Mouse (Mus musculus): ENCODE data around the gene Zfp57. TPM values are rescaled to one million over a fixed set of nuclear protein-coding genes. Genes with fewer than 3 reads are reported as not detected.

The Zfp57 gene
- polyA plus RNA-seq (2011; ENCODE audit: insufficient read depth, insufficient read length, low read depth, missing spikeins) = 223 and 254 TPM in 2 replicates

- no peaks in the 10 kb centered on the region for H3K4me1 ChIP-seq (ENCODE audit: control insufficient read depth, insufficient read depth, low read length)
- H3K36me3 ChIP-seq (ENCODE audit: control insufficient read depth, insufficient read depth, low read length, poor library complexity, severe bottlenecking) = peaks cover 28% of the 10 kb centered on the region
- H3K27ac ChIP-seq (ENCODE audit: insufficient read depth, low read length) = peak within 1 kb of the TSS; percentile 87
- peak within 1 kb of the TSS; percentile 96 for H3K9ac ChIP-seq (ENCODE audit: low read depth, poor library complexity, severe bottlenecking)
- peak within 1 kb of the TSS; percentile 80 for H3K4me3 ChIP-seq (ENCODE audit: low read depth, low read length)
- no peaks in the 10 kb centered on the region for H3K27me3 ChIP-seq (ENCODE audit: control insufficient read depth, insufficient read depth, low read length, poor library complexity, severe bottlenecking)
- no peaks in the 10 kb centered on the region for H3K9me3 ChIP-seq (replicated peaks; ENCODE audit: control insufficient read depth, insufficient read depth, low read length, poor library complexity, severe bottlenecking)
- no peak for TF ChIP-seq POLR2A (IDR thresholded peaks at IDR 0.05; ENCODE audit: insufficient read depth, low read length)
- no peak for TF ChIP-seq EP300 (IDR thresholded peaks at IDR 0.05; ENCODE audit: insufficient read depth, low read depth, low read length)
- no peak for TF ChIP-seq CTCF (IDR thresholded peaks at IDR 0.05; ENCODE audit: low read depth, low read length)
Observed at GRCm38 (mm10) chr17:37000863-37001262, at the start of gene Zfp57. TSS of gene Zfp57 (plus strand) at chr17:37001163.

GRCm38 (mm10) chr17:36952631-36953030 is 48.3 kb upstream of the Zfp57 start:
- Histone ChIP-seq H3K36me3 (ENCODE audit: control insufficient read depth, insufficient read depth, low read length, poor library complexity, severe bottlenecking) (peaks cover 20% of the 10 kb centered on the region), H3K4me3 (ENCODE audit: low read depth, low read length) (no peak overlapping the region), H3K4me1 (ENCODE audit: control insufficient read depth, insufficient read depth, low read length) (no peaks in the 10 kb centered on the region), H3K27me3 (ENCODE audit: control insufficient read depth, insufficient read depth, low read length, poor library complexity, severe bottlenecking) (no peaks in the 10 kb centered on the region), H3K27ac (ENCODE audit: insufficient read depth, low read length) (no peak overlapping the region), H3K9me3 (replicated peaks; ENCODE audit: control insufficient read depth, insufficient read depth, low read length, poor library complexity, severe bottlenecking) (no peaks in the 10 kb centered on the region), H3K9ac (ENCODE audit: low read depth, poor library complexity, severe bottlenecking) (0 out of 2 replicates have a peak overlapping the region, but pooled peaks have one; percentile 21)
- no peak for TF ChIP-seq CTCF (IDR thresholded peaks at IDR 0.05; ENCODE audit: low read depth, low read length)
- TF ChIP-seq EP300 (IDR thresholded peaks at IDR 0.05; ENCODE audit: insufficient read depth, low read depth, low read length) = no peak
- TF ChIP-seq POLR2A (IDR thresholded peaks at IDR 0.05; ENCODE audit: insufficient read depth, low read length) = no peak

DNA sequence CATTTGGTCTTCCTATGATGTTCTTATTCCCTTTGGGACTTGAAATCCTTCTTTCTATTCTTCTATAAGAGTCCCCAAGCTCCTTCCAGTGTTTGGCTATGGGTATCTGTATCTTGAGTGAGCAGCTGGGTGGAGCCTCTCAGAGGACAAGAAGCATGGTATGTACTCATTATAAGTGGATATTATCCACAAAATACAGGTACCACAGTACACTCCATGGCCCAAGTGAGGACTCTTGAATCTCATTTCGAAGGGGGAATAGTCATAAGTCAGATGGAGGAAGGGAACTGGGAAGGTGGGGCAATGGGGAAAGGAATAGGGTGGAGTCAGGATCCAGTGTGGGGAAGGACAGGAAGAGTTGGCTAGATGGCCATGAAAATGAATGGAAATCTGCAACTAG is 47.9 kb upstream of the Zfp57 start:
- peaks cover 20% of the 10 kb centered on the region for H3K36me3 ChIP-seq (ENCODE audit: control insufficient read depth, insufficient read depth, low read length, poor library complexity, severe bottlenecking)
- TF ChIP-seq EP300 (IDR thresholded peaks at IDR 0.05; ENCODE audit: insufficient read depth, low read depth, low read length) (no peak), CTCF (IDR thresholded peaks at IDR 0.05; ENCODE audit: low read depth, low read length) (no peak), POLR2A (IDR thresholded peaks at IDR 0.05; ENCODE audit: insufficient read depth, low read length) (no peak)

GRCm38 (mm10) chr17:36957999-36958743 is 42.8 kb upstream of the Zfp57 start, which contains the start of the genes Znrd1 and Znrd1as:
TSS of gene Znrd1 (minus strand) at chr17:36958559.
TSS of gene Znrd1as (plus strand) at chr17:36958592.
- Histone ChIP-seq H3K9ac (ENCODE audit: low read depth, poor library complexity, severe bottlenecking) (peak within 1 kb of the TSS; percentile 67), H3K27me3 (ENCODE audit: control insufficient read depth, insufficient read depth, low read length, poor library complexity, severe bottlenecking) (no peaks in the 10 kb centered on the region), H3K4me3 (ENCODE audit: low read depth, low read length) (peak within 1 kb of the TSS; percentile 99), H3K27ac (ENCODE audit: insufficient read depth, low read length) (peak within 1 kb of the TSS; percentile 62), H3K9me3 (replicated peaks; ENCODE audit: control insufficient read depth, insufficient read depth, low read length, poor library complexity, severe bottlenecking) (no peaks in the 10 kb centered on the region), H3K4me1 (ENCODE audit: control insufficient read depth, insufficient read depth, low read length) (no peaks in the 10 kb centered on the region), H3K36me3 (ENCODE audit: control insufficient read depth, insufficient read depth, low read length, poor library complexity, severe bottlenecking) (peaks cover 8% of the 10 kb centered on the region; the same call in 1 of the 2 replicates)
- TF ChIP-seq EP300 (IDR thresholded peaks at IDR 0.05; ENCODE audit: insufficient read depth, low read depth, low read length) = peak; percentile 91
- no peak for TF ChIP-seq CTCF (IDR thresholded peaks at IDR 0.05; ENCODE audit: low read depth, low read length)
- TF ChIP-seq POLR2A (IDR thresholded peaks at IDR 0.05; ENCODE audit: insufficient read depth, low read length) = peak; percentile 15

More for the DNA sequence above, 47.9 kb upstream of the Zfp57 start:
- H3K4me1 ChIP-seq (ENCODE audit: control insufficient read depth, insufficient read depth, low read length) = no peaks in the 10 kb centered on the region
- H3K9ac ChIP-seq (ENCODE audit: low read depth, poor library complexity, severe bottlenecking) = no peak overlapping the region
- H3K27ac ChIP-seq (ENCODE audit: insufficient read depth, low read length) = no peak overlapping the region
- H3K27me3 ChIP-seq (ENCODE audit: control insufficient read depth, insufficient read depth, low read length, poor library complexity, severe bottlenecking) = no peaks in the 10 kb centered on the region
- no peak overlapping the region for H3K4me3 ChIP-seq (ENCODE audit: low read depth, low read length)
- H3K9me3 ChIP-seq (replicated peaks; ENCODE audit: control insufficient read depth, insufficient read depth, low read length, poor library complexity, severe bottlenecking) = no peaks in the 10 kb centered on the region

DNA sequence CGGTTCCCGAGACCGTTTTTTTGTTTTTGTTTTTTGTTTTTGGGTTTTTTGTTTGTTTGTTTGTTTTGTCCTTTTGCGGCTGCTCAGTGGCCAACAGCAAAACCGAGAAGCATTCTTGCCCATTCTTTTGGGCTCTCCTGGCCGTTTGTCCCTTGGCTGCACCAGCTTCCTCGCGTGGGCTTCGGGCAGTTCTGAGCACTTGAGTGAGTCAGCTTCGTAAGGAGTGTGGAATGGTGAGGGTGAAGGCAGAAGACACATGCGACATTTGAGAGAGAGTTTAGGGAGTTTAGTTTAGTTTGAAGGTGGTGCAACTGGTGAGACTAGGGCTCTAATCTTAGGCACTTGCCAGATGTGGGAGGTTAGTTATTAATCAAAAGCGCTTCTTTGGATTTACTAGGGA is 42.1 kb upstream of the Zfp57 start:
- Histone ChIP-seq H3K36me3 (ENCODE audit: control insufficient read depth, insufficient read depth, low read length, poor library complexity, severe bottlenecking) (peaks cover 8% of the 10 kb centered on the region), H3K4me1 (ENCODE audit: control insufficient read depth, insufficient read depth, low read length) (no peaks in the 10 kb centered on the region), H3K27ac (ENCODE audit: insufficient read depth, low read length) (peak overlapping the region; percentile 62; the same call in 1 of the 2 replicates), H3K4me3 (ENCODE audit: low read depth, low read length) (peak overlapping the region; percentile 99), H3K9me3 (replicated peaks; ENCODE audit: control insufficient read depth, insufficient read depth, low read length, poor library complexity, severe bottlenecking) (no peaks in the 10 kb centered on the region), H3K9ac (ENCODE audit: low read depth, poor library complexity, severe bottlenecking) (peak overlapping the region; percentile 67), H3K27me3 (ENCODE audit: control insufficient read depth, insufficient read depth, low read length, poor library complexity, severe bottlenecking) (no peaks in the 10 kb centered on the region)
- TF ChIP-seq EP300 (IDR thresholded peaks at IDR 0.05; ENCODE audit: insufficient read depth, low read depth, low read length) (no peak), POLR2A (IDR thresholded peaks at IDR 0.05; ENCODE audit: insufficient read depth, low read length) (no peak)

- Histone ChIP-seq H3K9ac (ENCODE audit: low read depth, poor library complexity, severe bottlenecking) (no peak overlapping the region), H3K36me3 (ENCODE audit: control insufficient read depth, insufficient read depth, low read length, poor library complexity, severe bottlenecking) (peaks cover 14% of the 10 kb centered on the region; the same call in 1 of the 2 replicates)
- TF ChIP-seq POLR2A (IDR thresholded peaks at IDR 0.05; ENCODE audit: insufficient read depth, low read length) = no peak
- no peak for TF ChIP-seq CTCF (IDR thresholded peaks at IDR 0.05; ENCODE audit: low read depth, low read length)
- no peak for TF ChIP-seq EP300 (IDR thresholded peaks at IDR 0.05; ENCODE audit: insufficient read depth, low read depth, low read length)
Observed at GRCm38 (mm10) chr17:36961125-36961524, 39.8 kb upstream of the Zfp57 start.

More at GRCm38 (mm10) chr17:36961125-36961524, 39.8 kb upstream of the Zfp57 start:
- no peak overlapping the region for H3K4me3 ChIP-seq (ENCODE audit: low read depth, low read length)
- H3K27me3 ChIP-seq (ENCODE audit: control insufficient read depth, insufficient read depth, low read length, poor library complexity, severe bottlenecking) = no peaks in the 10 kb centered on the region
- H3K9me3 ChIP-seq (replicated peaks; ENCODE audit: control insufficient read depth, insufficient read depth, low read length, poor library complexity, severe bottlenecking) = peaks cover 2% of the 10 kb centered on the region; the same call in 1 of the 2 replicates
- no peaks in the 10 kb centered on the region for H3K4me1 ChIP-seq (ENCODE audit: control insufficient read depth, insufficient read depth, low read length)
- no peak overlapping the region for H3K27ac ChIP-seq (ENCODE audit: insufficient read depth, low read length)

Measured in ES-Bruce4 (cell line).